Mouse (Mus musculus): ENCODE measurements around the gene Proz. TPM values are rescaled to one million over a fixed set of nuclear protein-coding genes. Genes with fewer than 3 reads are reported as not detected.
"Not testable (repeated sequence)": the region's sequence is repeated elsewhere in the genome, so short reads cannot be mapped to it uniquely, and the experiment has no call there.

The Proz gene
- polyA plus RNA-seq, 1 experiment from 2014 or later: 0.67 TPM

GRCm38 (mm10) chr8:13050550-13050949 lies 10.2 kb upstream of the Proz start:
- Histone ChIP-seq H3K9me3 (replicated peaks) (no peaks in the 10 kb centered on the region; the same call in 1 of the 2 replicates), H3K27me3 (replicated peaks) (no peaks in the 10 kb centered on the region), H3K36me3 (no peaks in the 10 kb centered on the region), H3K4me2 (no peak overlapping the region), H3K27ac (replicated peaks) (no peak overlapping the region), H3K9ac (replicated peaks) (no peak overlapping the region), H3K4me1 (no peaks in the 10 kb centered on the region), H3K4me3 (replicated peaks) (no peak overlapping the region)
- WGBS: 83% methylated on average over 10 of the region's 10 CpGs
- ATAC-seq (ENCODE audit: low FRiP score): no peak

- Histone ChIP-seq H3K9ac (replicated peaks) (no peak overlapping the region), H3K4me3 (replicated peaks) (no peak overlapping the region), H3K9me3 (replicated peaks) (no peaks in the 10 kb centered on the region), H3K27me3 (replicated peaks) (no peaks in the 10 kb centered on the region), H3K36me3 (no peaks in the 10 kb centered on the region), H3K4me1 (no peaks in the 10 kb centered on the region), H3K27ac (replicated peaks) (no peak overlapping the region), H3K4me2 (no peak overlapping the region)
- no peak for ATAC-seq (ENCODE audit: low FRiP score)
- WGBS: 88% methylated on average over 4 of the region's 4 CpGs
These were observed 3.4 kb upstream of the Proz start for GRCm38 (mm10) chr8:13057351-13057750.

GRCm38 (mm10) chr8:13063112-13063511 lies 2.4 kb downstream of the Proz start:
- Histone ChIP-seq H3K9me3 (replicated peaks) (no peaks in the 10 kb centered on the region), H3K36me3 (no peaks in the 10 kb centered on the region), H3K4me2 (no peak overlapping the region), H3K4me3 (replicated peaks) (no peak overlapping the region), H3K27ac (replicated peaks) (no peak overlapping the region), H3K27me3 (replicated peaks) (no peaks in the 10 kb centered on the region), H3K9ac (replicated peaks) (no peak overlapping the region), H3K4me1 (no peaks in the 10 kb centered on the region)
- WGBS: 82% methylated on average over 16 of the region's 16 CpGs
- ATAC-seq (ENCODE audit: low FRiP score): no peak

GRCm38 (mm10) chr8:13073255-13073654 lies 12.5 kb downstream of the Proz start:
- WGBS: 96% methylated on average over 11 of the region's 11 CpGs
- Histone ChIP-seq H3K9me3 (replicated peaks) (no peaks in the 10 kb centered on the region), H3K36me3 (peaks cover 58% of the 10 kb centered on the region), H3K4me3 (replicated peaks) (no peak overlapping the region), H3K4me2 (no peak overlapping the region), H3K9ac (replicated peaks) (no peak overlapping the region), H3K27me3 (replicated peaks) (no peaks in the 10 kb centered on the region), H3K4me1 (no peaks in the 10 kb centered on the region), H3K27ac (replicated peaks) (no peak overlapping the region)
- no peak for ATAC-seq (ENCODE audit: low FRiP score)

GRCm38 (mm10) chr8:13075044-13075443 lies 14.3 kb downstream of the Proz start:
- H3K9me3 ChIP-seq (replicated peaks): no peaks in the 10 kb centered on the region
- no peaks in the 10 kb centered on the region for H3K4me1 ChIP-seq
- no peak overlapping the region for H3K27ac ChIP-seq (replicated peaks)
- no peak overlapping the region for H3K4me2 ChIP-seq
- ATAC-seq (ENCODE audit: low FRiP score): no peak
- peaks cover 76% of the 10 kb centered on the region for H3K36me3 ChIP-seq
- no peaks in the 10 kb centered on the region for H3K27me3 ChIP-seq (replicated peaks)
- no peak overlapping the region for H3K9ac ChIP-seq (replicated peaks)
- H3K4me3 ChIP-seq (replicated peaks): no peak overlapping the region
- WGBS: 97% methylated on average over 8 of the region's 8 CpGs

- H3K4me1 ChIP-seq; H3K27ac ChIP-seq (replicated peaks); H3K4me2 ChIP-seq; H3K27me3 ChIP-seq (replicated peaks); ATAC-seq (ENCODE audit: low FRiP score); H3K9me3 ChIP-seq (replicated peaks); H3K4me3 ChIP-seq (replicated peaks); H3K9ac ChIP-seq (replicated peaks): not testable (repeated sequence)
- peaks cover 81% of the 10 kb centered on the region for H3K36me3 ChIP-seq
- whole genome bisulfite sequencing: 96% methylated on average over 1 of the region's 1 CpGs
These were observed 14.9 kb downstream of the Proz start for GRCm38 (mm10) chr8:13075579-13075978.

- H3K4me3 ChIP-seq (replicated peaks): no peak overlapping the region
- WGBS: 84% methylated on average over 7 of the region's 7 CpGs
- H3K9me3 ChIP-seq (replicated peaks): no peaks in the 10 kb centered on the region
- no peaks in the 10 kb centered on the region for H3K27me3 ChIP-seq (replicated peaks)
- H3K4me2 ChIP-seq: no peak overlapping the region
- no peak for ATAC-seq (ENCODE audit: low FRiP score)
- peaks cover 98% of the 10 kb centered on the region for H3K36me3 ChIP-seq
- no peak overlapping the region for H3K27ac ChIP-seq (replicated peaks)
- no peak overlapping the region for H3K9ac ChIP-seq (replicated peaks)
- H3K4me1 ChIP-seq: no peaks in the 10 kb centered on the region
These were observed 16.8 kb downstream of the Proz start for GRCm38 (mm10) chr8:13077542-13077941.

- peak overlapping the region; percentile 98 for H3K27ac ChIP-seq (replicated peaks)
- no peaks in the 10 kb centered on the region for H3K27me3 ChIP-seq (replicated peaks)
- peaks cover 6% of the 10 kb centered on the region for H3K36me3 ChIP-seq
- under 1% methylated on average over 45 of the region's 45 CpGs for WGBS
- peak overlapping the region; percentile 96 for H3K4me3 ChIP-seq (replicated peaks)
- peak overlapping the region; percentile 87 for H3K9ac ChIP-seq (replicated peaks)
- peaks cover 37% of the 10 kb centered on the region for H3K4me1 ChIP-seq
- peak overlapping the region; percentile 97 for H3K4me2 ChIP-seq
- ATAC-seq (ENCODE audit: low FRiP score): peak; percentile 88
- no peaks in the 10 kb centered on the region for H3K9me3 ChIP-seq (replicated peaks)
These were observed 44.0 kb downstream of the Proz start for GRCm38 (mm10) chr8:13104691-13105086.

- H3K36me3 ChIP-seq: peaks cover 3% of the 10 kb centered on the region; the same call in 1 of the 2 replicates
- WGBS: under 1% methylated on average over 67 of the region's 87 CpGs
- H3K4me1 ChIP-seq: peaks cover 39% of the 10 kb centered on the region
These were observed 44.6 kb downstream of the Proz start, which contains the start of the genes Pcid2 and Cul4a for GRCm38 (mm10) chr8:13105087-13105881. TSS of gene Pcid2 (minus strand) at chr8:13105459. TSS of gene Cul4a (plus strand) at chr8:13105621.

GRCm38 (mm10) chr8:13105908-13106551 lies 45.3 kb downstream of the Proz start:
- Histone ChIP-seq H3K4me2 (peak overlapping the region; percentile 97), H3K4me1 (peaks cover 45% of the 10 kb centered on the region)

More at GRCm38 (mm10) chr8:13105087-13105881, 44.6 kb downstream of the Proz start, which contains the start of the genes Pcid2 and Cul4a:
- Histone ChIP-seq H3K4me2 (peak within 1 kb of the TSS; percentile 97), H3K4me3 (replicated peaks) (peak within 1 kb of the TSS; percentile 96), H3K9ac (replicated peaks) (peak within 1 kb of the TSS; percentile 89), H3K9me3 (replicated peaks) (no peaks in the 10 kb centered on the region), H3K27me3 (replicated peaks) (no peaks in the 10 kb centered on the region), H3K27ac (replicated peaks) (peak within 1 kb of the TSS; percentile 98)
- peak; percentile 95 for ATAC-seq (ENCODE audit: low FRiP score)

GRCm38 (mm10) chr8:13107990-13108638 lies 47.4 kb downstream of the Proz start:
- ATAC-seq (ENCODE audit: low FRiP score): no peak
- H3K9me3 ChIP-seq (replicated peaks): no peaks in the 10 kb centered on the region
- H3K4me3 ChIP-seq (replicated peaks): no peak overlapping the region
- H3K9ac ChIP-seq (replicated peaks): no peak overlapping the region
- no peaks in the 10 kb centered on the region for H3K36me3 ChIP-seq
- H3K4me2 ChIP-seq: no peak overlapping the region
- no peaks in the 10 kb centered on the region for H3K27me3 ChIP-seq (replicated peaks)
- peaks cover 54% of the 10 kb centered on the region for H3K4me1 ChIP-seq
- WGBS: 91% methylated on average over 13 of the region's 13 CpGs
- no peak overlapping the region for H3K27ac ChIP-seq (replicated peaks)

More at GRCm38 (mm10) chr8:13105908-13106551, 45.3 kb downstream of the Proz start:
- Histone ChIP-seq H3K36me3 (peaks cover 3% of the 10 kb centered on the region; the same call in 1 of the 2 replicates), H3K27me3 (replicated peaks) (no peaks in the 10 kb centered on the region), H3K9me3 (replicated peaks) (no peaks in the 10 kb centered on the region), H3K4me3 (replicated peaks) (peak overlapping the region; percentile 96), H3K27ac (replicated peaks) (peak overlapping the region; percentile 98), H3K9ac (replicated peaks) (peak overlapping the region; percentile 89)
- peak; percentile 33 for ATAC-seq (ENCODE audit: low FRiP score)
- under 1% methylated on average over 46 of the region's 63 CpGs for WGBS

Measured in neural tube, embryonic 15.5 days (tissue).